Mouse (Mus musculus): ENCODE measurements around the gene Myd88. TPM values are rescaled to one million over a fixed set of nuclear protein-coding genes. Genes with fewer than 3 reads are reported as not detected.

Gene Myd88
- polyA plus RNA-seq, 1 experiment from 2014 or later, result 50.3 TPM

DNA sequence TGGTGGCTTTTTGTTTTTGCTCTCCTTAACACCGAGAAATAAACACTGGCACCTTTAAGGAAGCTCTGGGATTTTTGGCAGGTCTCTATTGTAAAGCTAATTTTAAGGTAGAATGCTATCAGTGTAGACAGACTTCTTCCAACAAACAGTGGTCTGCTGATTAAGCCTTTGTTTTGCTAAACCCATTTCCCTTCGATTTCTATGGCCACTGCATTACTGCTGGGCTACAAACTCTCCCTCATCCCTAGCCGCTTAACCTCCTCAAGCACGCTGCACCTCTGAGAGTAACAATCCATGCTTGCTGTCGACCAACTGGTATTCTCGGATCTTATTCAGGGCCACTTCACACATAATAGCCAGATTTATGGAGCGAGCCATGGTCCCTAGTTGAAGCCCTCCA lies 20.3 kb downstream of the Myd88 start:
- no peak for DNase-seq (ENCODE audit: low spot score)
- no peaks in the 10 kb centered on the region for H3K27me3 ChIP-seq (replicated peaks; ENCODE audit: insufficient read depth, low read length)
- TF ChIP-seq EP300 (IDR thresholded peaks at IDR 0.05) (no peak), CTCF (IDR thresholded peaks at IDR 0.05) (no peak)
- H3K4me3 ChIP-seq (ENCODE audit: low read depth, low read length), result peak overlapping the region; percentile 87; the same call in 1 of the 2 replicates
- H3K27ac ChIP-seq (ENCODE audit: low read length), result peak overlapping the region; percentile 91
- no peaks in the 10 kb centered on the region for H3K36me3 ChIP-seq (ENCODE audit: insufficient read depth, low read length)
- H3K9ac ChIP-seq (replicated peaks; ENCODE audit: low read depth), result peak overlapping the region; percentile 29; the same call in 1 of the 2 replicates
- H3K9me3 ChIP-seq (ENCODE audit: low read length), result no peaks in the 10 kb centered on the region
- no peak for ATAC-seq
- peaks cover 6% of the 10 kb centered on the region; the same call in 1 of the 2 replicates for H3K4me1 ChIP-seq (ENCODE audit: insufficient read depth, low read depth, low read length)
- 10% methylated on average over 7 of the region's 7 CpGs for WGBS
- H3K4me2 ChIP-seq (replicated peaks; ENCODE audit: low read depth, low read length), result peak overlapping the region; percentile 98

DNA sequence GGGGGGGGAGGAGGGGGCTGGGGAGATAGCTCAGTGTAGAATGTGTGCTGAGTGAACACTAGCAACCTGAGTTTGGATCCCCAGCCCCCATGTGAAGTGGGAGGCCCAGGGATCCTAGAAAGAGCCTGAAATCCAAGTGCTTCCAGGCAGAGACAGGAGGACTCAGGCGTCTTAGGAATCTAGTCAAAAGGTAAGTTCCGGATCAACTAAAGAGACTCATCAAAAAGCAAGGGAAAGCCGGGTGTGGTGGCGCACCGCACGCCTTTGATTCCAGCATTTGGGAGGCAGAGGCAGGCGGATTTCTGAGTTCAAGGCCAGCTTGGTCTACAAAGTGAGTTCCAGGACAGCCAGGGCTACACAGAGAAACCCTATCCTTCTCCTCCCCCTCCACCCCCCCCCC lies 20.8 kb downstream of the Myd88 start:
- 71% methylated on average over 7 of the region's 7 CpGs for WGBS
- Histone ChIP-seq H3K27me3 (replicated peaks; ENCODE audit: insufficient read depth, low read length) (no peaks in the 10 kb centered on the region), H3K9ac (replicated peaks; ENCODE audit: low read depth) (no peak overlapping the region), H3K4me1 (ENCODE audit: insufficient read depth, low read depth, low read length) (peaks cover 6% of the 10 kb centered on the region; the same call in 1 of the 2 replicates), H3K27ac (ENCODE audit: low read length) (no peak overlapping the region), H3K4me2 (replicated peaks; ENCODE audit: low read depth, low read length) (no peak overlapping the region), H3K4me3 (ENCODE audit: low read depth, low read length) (no peak overlapping the region), H3K9me3 (ENCODE audit: low read length) (no peaks in the 10 kb centered on the region), H3K36me3 (ENCODE audit: insufficient read depth, low read length) (no peaks in the 10 kb centered on the region)
- TF ChIP-seq EP300 (IDR thresholded peaks at IDR 0.05) (no peak), CTCF (IDR thresholded peaks at IDR 0.05) (no peak)
- DNase-seq (ENCODE audit: low spot score) (no peak), ATAC-seq (no peak)

DNA sequence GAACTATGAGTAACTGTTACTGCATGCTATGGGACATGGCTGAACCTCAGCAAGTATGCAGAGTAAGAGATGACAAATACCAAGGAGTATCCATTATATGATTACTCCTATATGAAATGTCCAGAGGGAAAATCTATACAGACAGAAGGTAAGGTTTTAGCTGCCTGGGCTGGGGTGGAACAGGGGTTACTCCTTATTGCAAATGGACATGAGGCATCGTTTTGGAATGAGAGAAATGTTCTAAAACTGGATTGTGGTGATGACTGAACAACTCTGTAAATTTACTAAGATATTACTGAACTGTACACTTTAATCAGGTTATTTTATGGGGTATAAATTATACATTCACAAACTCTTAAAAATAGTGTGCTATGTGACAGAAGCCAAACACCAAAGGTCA lies 22.3 kb downstream of the Myd88 start:
- H3K4me2 ChIP-seq (replicated peaks; ENCODE audit: low read depth, low read length), result no peak overlapping the region
- H3K4me1 ChIP-seq (ENCODE audit: insufficient read depth, low read depth, low read length), result peaks cover 6% of the 10 kb centered on the region; the same call in 1 of the 2 replicates
- H3K27me3 ChIP-seq (replicated peaks; ENCODE audit: insufficient read depth, low read length), result no peaks in the 10 kb centered on the region
- no peaks in the 10 kb centered on the region for H3K36me3 ChIP-seq (ENCODE audit: insufficient read depth, low read length)
- WGBS, result 73% methylated on average over 1 of the region's 1 CpGs
- no peak for TF ChIP-seq CTCF (IDR thresholded peaks at IDR 0.05)
- no peak for TF ChIP-seq EP300 (IDR thresholded peaks at IDR 0.05)
- H3K9ac ChIP-seq (replicated peaks; ENCODE audit: low read depth), result no peak overlapping the region
- no peak for ATAC-seq
- no peak overlapping the region for H3K27ac ChIP-seq (ENCODE audit: low read length)
- H3K9me3 ChIP-seq (ENCODE audit: low read length), result no peaks in the 10 kb centered on the region
- H3K4me3 ChIP-seq (ENCODE audit: low read depth, low read length), result no peak overlapping the region
- no peak for DNase-seq (ENCODE audit: low spot score)

DNA sequence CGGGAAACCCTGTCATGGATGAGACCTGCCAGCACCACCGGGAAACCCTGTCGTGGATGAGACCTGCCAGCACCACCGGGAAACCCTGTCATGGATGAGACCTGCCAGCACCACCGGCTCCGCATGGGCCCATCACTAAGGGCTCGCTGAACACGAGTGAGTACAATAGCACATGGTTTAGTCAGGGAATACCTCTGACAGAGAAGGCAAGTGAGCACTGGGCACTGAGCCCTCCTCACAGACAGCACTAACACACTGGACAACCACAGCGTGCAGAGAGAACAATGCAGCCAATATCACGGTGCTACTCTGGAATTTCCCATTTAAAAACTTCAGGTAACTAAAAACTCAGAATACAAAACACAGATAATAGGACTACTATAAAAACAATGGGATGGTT lies 28.1 kb downstream of the Myd88 start:
- Histone ChIP-seq H3K9me3 (ENCODE audit: low read length) (no peaks in the 10 kb centered on the region), H3K9ac (replicated peaks; ENCODE audit: low read depth) (no peak overlapping the region), H3K4me2 (replicated peaks; ENCODE audit: low read depth, low read length) (no peak overlapping the region), H3K27me3 (replicated peaks; ENCODE audit: insufficient read depth, low read length) (no peaks in the 10 kb centered on the region), H3K4me3 (ENCODE audit: low read depth, low read length) (no peak overlapping the region), H3K27ac (ENCODE audit: low read length) (no peak overlapping the region), H3K4me1 (ENCODE audit: insufficient read depth, low read depth, low read length) (no peaks in the 10 kb centered on the region), H3K36me3 (ENCODE audit: insufficient read depth, low read length) (no peaks in the 10 kb centered on the region)
- TF ChIP-seq CTCF (IDR thresholded peaks at IDR 0.05) (no peak), EP300 (IDR thresholded peaks at IDR 0.05) (no peak)
- WGBS, result 92% methylated on average over 10 of the region's 10 CpGs
- DNase-seq (ENCODE audit: low spot score) (no peak), ATAC-seq (no peak)

DNA sequence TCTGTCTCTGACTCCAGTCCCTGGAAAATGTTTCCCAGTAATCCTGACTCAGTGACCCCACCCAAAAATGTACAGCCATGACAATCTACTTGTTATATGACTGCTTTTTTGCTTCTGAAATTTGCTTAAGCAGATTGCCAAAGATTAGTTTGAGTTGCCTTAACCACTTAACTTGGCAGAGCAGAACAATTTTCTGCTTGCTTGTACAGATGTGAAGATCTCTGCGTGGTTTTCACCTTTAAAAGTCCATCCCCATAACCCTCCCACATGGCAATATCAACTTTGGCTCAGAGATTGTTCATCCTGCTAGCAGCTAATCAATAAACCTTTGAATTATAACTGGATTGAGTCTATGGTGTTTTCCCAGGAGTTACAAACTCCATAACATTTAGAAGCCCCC lies 32.1 kb downstream of the Myd88 start:
- no peaks in the 10 kb centered on the region for H3K27me3 ChIP-seq (replicated peaks; ENCODE audit: insufficient read depth, low read length)
- DNase-seq (ENCODE audit: low spot score), result no peak
- H3K36me3 ChIP-seq (ENCODE audit: insufficient read depth, low read length), result no peaks in the 10 kb centered on the region
- H3K4me3 ChIP-seq (ENCODE audit: low read depth, low read length), result no peak overlapping the region
- no peak for ATAC-seq
- no peaks in the 10 kb centered on the region for H3K4me1 ChIP-seq (ENCODE audit: insufficient read depth, low read depth, low read length)
- H3K9ac ChIP-seq (replicated peaks; ENCODE audit: low read depth), result no peak overlapping the region
- TF ChIP-seq EP300 (IDR thresholded peaks at IDR 0.05), result no peak
- TF ChIP-seq CTCF (IDR thresholded peaks at IDR 0.05), result no peak
- no peak overlapping the region for H3K27ac ChIP-seq (ENCODE audit: low read length)
- WGBS, result 88% methylated on average over 1 of the region's 1 CpGs
- no peak overlapping the region for H3K4me2 ChIP-seq (replicated peaks; ENCODE audit: low read depth, low read length)
- no peaks in the 10 kb centered on the region for H3K9me3 ChIP-seq (ENCODE audit: low read length)

DNA sequence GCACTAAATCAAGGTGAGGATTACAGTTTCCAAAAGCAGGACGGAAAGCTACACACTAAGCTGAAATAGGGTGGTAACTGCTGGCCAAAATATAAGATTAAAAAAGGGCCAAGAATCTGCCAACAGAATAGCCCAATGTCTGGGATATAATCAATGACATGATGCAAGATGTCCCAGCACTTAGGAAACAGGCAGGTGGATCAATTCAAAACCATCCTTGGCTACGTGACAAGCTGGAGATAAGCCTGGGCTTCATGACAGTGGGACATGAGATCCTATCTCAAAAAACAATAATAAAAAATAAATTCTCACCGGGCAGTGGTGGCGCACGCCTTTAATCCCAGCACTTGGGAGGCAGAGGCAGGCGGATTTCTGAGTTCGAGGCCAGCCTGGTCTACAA lies 35.3 kb downstream of the Myd88 start:
- ATAC-seq (no peak), DNase-seq (ENCODE audit: low spot score) (no peak)
- H3K4me3 ChIP-seq (ENCODE audit: low read depth, low read length), result no peak overlapping the region
- WGBS, result 89% methylated on average over 7 of the region's 7 CpGs
- no peak overlapping the region for H3K27ac ChIP-seq (ENCODE audit: low read length)
- H3K9me3 ChIP-seq (ENCODE audit: low read length), result no peaks in the 10 kb centered on the region
- no peaks in the 10 kb centered on the region for H3K27me3 ChIP-seq (replicated peaks; ENCODE audit: insufficient read depth, low read length)
- no peak overlapping the region for H3K9ac ChIP-seq (replicated peaks; ENCODE audit: low read depth)
- no peaks in the 10 kb centered on the region for H3K4me1 ChIP-seq (ENCODE audit: insufficient read depth, low read depth, low read length)
- no peak for TF ChIP-seq EP300 (IDR thresholded peaks at IDR 0.05)
- no peak for TF ChIP-seq CTCF (IDR thresholded peaks at IDR 0.05)
- peaks cover 5% of the 10 kb centered on the region; the same call in 1 of the 2 replicates for H3K36me3 ChIP-seq (ENCODE audit: insufficient read depth, low read length)
- H3K4me2 ChIP-seq (replicated peaks; ENCODE audit: low read depth, low read length), result no peak overlapping the region

DNA sequence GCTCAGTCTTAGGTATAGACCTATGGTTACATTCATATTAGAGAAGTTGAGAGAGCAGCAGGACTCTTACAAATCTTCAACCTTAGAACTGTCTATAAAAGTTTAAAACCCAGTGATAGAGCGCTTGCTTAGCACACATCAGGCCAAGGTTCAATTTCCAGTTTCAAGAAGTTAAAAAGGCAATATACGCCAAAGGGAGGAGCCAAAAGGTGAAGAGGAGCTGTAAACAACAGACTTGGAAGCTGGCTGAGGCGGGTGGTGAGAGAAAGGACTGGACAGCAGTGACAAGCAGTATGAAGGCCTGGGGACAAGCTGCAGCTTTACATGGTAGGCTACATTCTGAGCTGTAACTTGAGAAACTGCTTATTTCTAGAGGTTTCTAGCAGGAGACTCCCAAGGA lies 42.6 kb downstream of the Myd88 start:
- Histone ChIP-seq H3K27ac (ENCODE audit: low read length) (no peak overlapping the region), H3K27me3 (replicated peaks; ENCODE audit: insufficient read depth, low read length) (no peaks in the 10 kb centered on the region), H3K36me3 (ENCODE audit: insufficient read depth, low read length) (peaks cover 5% of the 10 kb centered on the region; the same call in 1 of the 2 replicates), H3K4me3 (ENCODE audit: low read depth, low read length) (no peak overlapping the region), H3K4me2 (replicated peaks; ENCODE audit: low read depth, low read length) (no peak overlapping the region), H3K9me3 (ENCODE audit: low read length) (no peaks in the 10 kb centered on the region), H3K4me1 (ENCODE audit: insufficient read depth, low read depth, low read length) (no peaks in the 10 kb centered on the region), H3K9ac (replicated peaks; ENCODE audit: low read depth) (no peak overlapping the region)
- TF ChIP-seq CTCF (IDR thresholded peaks at IDR 0.05), result no peak
- no peak for TF ChIP-seq EP300 (IDR thresholded peaks at IDR 0.05)
- DNase-seq (ENCODE audit: low spot score), result no peak
- ATAC-seq, result no peak
- 80% methylated on average over 3 of the region's 3 CpGs for WGBS

All from lung, postnatal 0 days (tissue).